Mouse (Mus musculus): ENCODE data around the gene Npr1. TPM values are rescaled to one million over a fixed set of nuclear protein-coding genes. Genes with fewer than 3 reads are reported as not detected.

Gene Npr1
- polyA plus RNA-seq, 1 experiment: 10.6 TPM

- TF ChIP-seq CTCF (IDR thresholded peaks at IDR 0.05; ENCODE audit: control insufficient read depth, insufficient read depth, low read length) (no peak), POLR2A (IDR thresholded peaks at IDR 0.05; ENCODE audit: borderline replicate concordance, control insufficient read depth, low read depth, low read length) (peak; percentile 64; the same call in 1 of the 2 replicates)
- H3K27ac ChIP-seq (ENCODE audit: control insufficient read depth, insufficient read depth, low read depth, low read length, poor library complexity): peak within 1 kb of the TSS; percentile 91
- peak within 1 kb of the TSS; percentile 90 for H3K4me3 ChIP-seq (replicated peaks; ENCODE audit: control insufficient read depth, low read depth, low read length)
- WGBS: under 1% methylated on average over 64 of the region's 66 CpGs
- peaks cover 1% of the 10 kb centered on the region; the same call in 1 of the 2 replicates for H3K4me1 ChIP-seq (ENCODE audit: control insufficient read depth, insufficient read depth, low read length)
Observed at GRCm38 (mm10) chr3:90508950-90509746, 43.5 kb upstream of the Npr1 start, which contains the start of gene Chtop. Gene Chtop (minus strand): TSS chr3:90509498.

GRCm38 (mm10) chr3:90508287-90508949 is 42.8 kb upstream of the Npr1 start:
- H3K27ac ChIP-seq (ENCODE audit: control insufficient read depth, insufficient read depth, low read depth, low read length, poor library complexity): peak overlapping the region; percentile 91
- TF ChIP-seq POLR2A (IDR thresholded peaks at IDR 0.05; ENCODE audit: borderline replicate concordance, control insufficient read depth, low read depth, low read length) (no peak), CTCF (IDR thresholded peaks at IDR 0.05; ENCODE audit: control insufficient read depth, insufficient read depth, low read length) (no peak)
- H3K4me3 ChIP-seq (replicated peaks; ENCODE audit: control insufficient read depth, low read depth, low read length): peak overlapping the region; percentile 90
- H3K4me1 ChIP-seq (ENCODE audit: control insufficient read depth, insufficient read depth, low read length): no peaks in the 10 kb centered on the region; the same call in 1 of the 2 replicates
- WGBS: under 1% methylated on average over 20 of the region's 20 CpGs

GRCm38 (mm10) chr3:90506362-90506761 is 40.7 kb upstream of the Npr1 start:
- TF ChIP-seq POLR2A (IDR thresholded peaks at IDR 0.05; ENCODE audit: borderline replicate concordance, control insufficient read depth, low read depth, low read length) (no peak), CTCF (IDR thresholded peaks at IDR 0.05; ENCODE audit: control insufficient read depth, insufficient read depth, low read length) (no peak)
- 94% methylated on average over 3 of the region's 3 CpGs for WGBS
- no peak overlapping the region for H3K4me3 ChIP-seq (replicated peaks; ENCODE audit: control insufficient read depth, low read depth, low read length)
- H3K4me1 ChIP-seq (ENCODE audit: control insufficient read depth, insufficient read depth, low read length): no peaks in the 10 kb centered on the region; the same call in 1 of the 2 replicates
- H3K27ac ChIP-seq (ENCODE audit: control insufficient read depth, insufficient read depth, low read depth, low read length, poor library complexity): no peak overlapping the region

GRCm38 (mm10) chr3:90505216-90505615 is 39.5 kb upstream of the Npr1 start:
- H3K4me3 ChIP-seq (replicated peaks; ENCODE audit: control insufficient read depth, low read depth, low read length): no peak overlapping the region
- H3K27ac ChIP-seq (ENCODE audit: control insufficient read depth, insufficient read depth, low read depth, low read length, poor library complexity): no peak overlapping the region
- 90% methylated on average over 5 of the region's 5 CpGs for WGBS
- H3K4me1 ChIP-seq (ENCODE audit: control insufficient read depth, insufficient read depth, low read length): no peaks in the 10 kb centered on the region; the same call in 1 of the 2 replicates
- TF ChIP-seq POLR2A (IDR thresholded peaks at IDR 0.05; ENCODE audit: borderline replicate concordance, control insufficient read depth, low read depth, low read length) (no peak), CTCF (IDR thresholded peaks at IDR 0.05; ENCODE audit: control insufficient read depth, insufficient read depth, low read length) (no peak)

- Histone ChIP-seq H3K27ac (ENCODE audit: control insufficient read depth, insufficient read depth, low read depth, low read length, poor library complexity) (no peak overlapping the region), H3K4me1 (ENCODE audit: control insufficient read depth, insufficient read depth, low read length) (no peaks in the 10 kb centered on the region; the same call in 1 of the 2 replicates), H3K4me3 (replicated peaks; ENCODE audit: control insufficient read depth, low read depth, low read length) (no peak overlapping the region)
- 85% methylated on average over 4 of the region's 4 CpGs for WGBS
- TF ChIP-seq CTCF (IDR thresholded peaks at IDR 0.05; ENCODE audit: control insufficient read depth, insufficient read depth, low read length) (no peak), POLR2A (IDR thresholded peaks at IDR 0.05; ENCODE audit: borderline replicate concordance, control insufficient read depth, low read depth, low read length) (no peak)
Observed at GRCm38 (mm10) chr3:90503444-90503843, 37.8 kb upstream of the Npr1 start.

GRCm38 (mm10) chr3:90497597-90497996 is 31.9 kb upstream of the Npr1 start:
- no peaks in the 10 kb centered on the region for H3K4me1 ChIP-seq (ENCODE audit: control insufficient read depth, insufficient read depth, low read length)
- TF ChIP-seq CTCF (IDR thresholded peaks at IDR 0.05; ENCODE audit: control insufficient read depth, insufficient read depth, low read length): no peak
- TF ChIP-seq POLR2A (IDR thresholded peaks at IDR 0.05; ENCODE audit: borderline replicate concordance, control insufficient read depth, low read depth, low read length): no peak
- H3K27ac ChIP-seq (ENCODE audit: control insufficient read depth, insufficient read depth, low read depth, low read length, poor library complexity): no peak overlapping the region
- no peak overlapping the region for H3K4me3 ChIP-seq (replicated peaks; ENCODE audit: control insufficient read depth, low read depth, low read length)

GRCm38 (mm10) chr3:90495850-90496525 is 30.3 kb upstream of the Npr1 start:
- no peak for TF ChIP-seq POLR2A (IDR thresholded peaks at IDR 0.05; ENCODE audit: borderline replicate concordance, control insufficient read depth, low read depth, low read length)
- TF ChIP-seq CTCF (IDR thresholded peaks at IDR 0.05; ENCODE audit: control insufficient read depth, insufficient read depth, low read length): no peak
- H3K27ac ChIP-seq (ENCODE audit: control insufficient read depth, insufficient read depth, low read depth, low read length, poor library complexity): no peak overlapping the region
- WGBS: 90% methylated on average over 7 of the region's 7 CpGs
- H3K4me3 ChIP-seq (replicated peaks; ENCODE audit: control insufficient read depth, low read depth, low read length): no peak overlapping the region
- H3K4me1 ChIP-seq (ENCODE audit: control insufficient read depth, insufficient read depth, low read length): no peaks in the 10 kb centered on the region

All from bone marrow, adult 2 months (tissue).